Mouse (Mus musculus) lung, adult 2 months (tissue): ENCODE data around the gene Dgki.

Experiments used
- CTCF ChIP-seq: fragments of 200-500 bp; IDR thresholded peaks from 2 replicates; pipeline ENCODE4 v1.5.1; 2011; ENCODE audit warnings: mild to moderate bottlenecking, low read length, control low read depth; ENCODE audit not compliant: insufficient read depth
- POLR2A ChIP-seq: fragments of 200-500 bp; IDR thresholded peaks from 2 replicates; pipeline ENCODE4 v1.6.1; 2011; ENCODE audit warnings: low read depth, mild to moderate bottlenecking, control low read depth, low read length, borderline replicate concordance; ENCODE audit errors: extremely low read depth

GRCm38 (mm10) chr6:37245757-37246156 is 54.2 kb downstream of the Dgki start:
- TF ChIP-seq POLR2A (no peak), CTCF (no peak)
